Mouse (Mus musculus): ENCODE measurements around the gene Cfap97d1. TPM values are rescaled to one million over a fixed set of nuclear protein-coding genes. Genes with fewer than 3 reads are reported as not detected.
A peak's percentile ranks its signal among the peaks of the same experiment; 100 is the strongest.

The Cfap97d1 gene
- not detected in 2 replicates for polyA plus RNA-seq (2012; rRNA removed)

GRCm38 (mm10) chr11:101984054-101985025 lies at the start of gene Cfap97d1:
Cfap97d1 (plus strand) TSS chr11:101984279.
- Histone ChIP-seq H3K4me1 (ENCODE audit: control insufficient read depth, insufficient read depth, low read length) (peaks cover 13% of the 10 kb centered on the region), H3K4me3 (replicated peaks; ENCODE audit: extremely low read depth, low read depth, low read length) (peak within 1 kb of the TSS; percentile 83)
- peak; percentile 94 for DNase-seq
- under 1% methylated on average over 71 of the region's 71 CpGs for WGBS
- TF ChIP-seq POLR2A (IDR thresholded peaks at IDR 0.05; ENCODE audit: borderline replicate concordance, extremely low read depth, low read depth, low read length) (peak; percentile 91), CTCF (IDR thresholded peaks at IDR 0.05; ENCODE audit: insufficient read depth, low read length) (no peak)

- no peak for DNase-seq
- TF ChIP-seq CTCF (IDR thresholded peaks at IDR 0.05; ENCODE audit: insufficient read depth, low read length) (no peak), POLR2A (IDR thresholded peaks at IDR 0.05; ENCODE audit: borderline replicate concordance, extremely low read depth, low read depth, low read length) (no peak)
- H3K4me3 ChIP-seq (replicated peaks; ENCODE audit: extremely low read depth, low read depth, low read length), result no peak overlapping the region
- H3K4me1 ChIP-seq (ENCODE audit: control insufficient read depth, insufficient read depth, low read length), result no peaks in the 10 kb centered on the region
- WGBS, result 79% methylated on average over 3 of the region's 3 CpGs
Measured at GRCm38 (mm10) chr11:101935743-101936142, 48.3 kb upstream of the Cfap97d1 start.

GRCm38 (mm10) chr11:101936421-101936820 lies 47.7 kb upstream of the Cfap97d1 start:
- Histone ChIP-seq H3K4me3 (replicated peaks; ENCODE audit: extremely low read depth, low read depth, low read length) (no peak overlapping the region), H3K4me1 (ENCODE audit: control insufficient read depth, insufficient read depth, low read length) (no peaks in the 10 kb centered on the region)
- no peak for DNase-seq
- WGBS, result 43% methylated on average over 7 of the region's 7 CpGs
- TF ChIP-seq CTCF (IDR thresholded peaks at IDR 0.05; ENCODE audit: insufficient read depth, low read length), result no peak
- no peak for TF ChIP-seq POLR2A (IDR thresholded peaks at IDR 0.05; ENCODE audit: borderline replicate concordance, extremely low read depth, low read depth, low read length)

- Histone ChIP-seq H3K4me1 (ENCODE audit: control insufficient read depth, insufficient read depth, low read length) (no peaks in the 10 kb centered on the region), H3K4me3 (replicated peaks; ENCODE audit: extremely low read depth, low read depth, low read length) (peak overlapping the region; percentile 39)
- TF ChIP-seq CTCF (IDR thresholded peaks at IDR 0.05; ENCODE audit: insufficient read depth, low read length), result no peak
- TF ChIP-seq POLR2A (IDR thresholded peaks at IDR 0.05; ENCODE audit: borderline replicate concordance, extremely low read depth, low read depth, low read length), result no peak
- WGBS, result 1% methylated on average over 32 of the region's 32 CpGs
- DNase-seq, result peak; percentile 11
Measured at GRCm38 (mm10) chr11:101937108-101937507, 47.0 kb upstream of the Cfap97d1 start.

- no peak for DNase-seq
- no peak overlapping the region for H3K4me3 ChIP-seq (replicated peaks; ENCODE audit: extremely low read depth, low read depth, low read length)
- TF ChIP-seq POLR2A (IDR thresholded peaks at IDR 0.05; ENCODE audit: borderline replicate concordance, extremely low read depth, low read depth, low read length), result no peak
- no peak for TF ChIP-seq CTCF (IDR thresholded peaks at IDR 0.05; ENCODE audit: insufficient read depth, low read length)
- 53% methylated on average over 3 of the region's 3 CpGs for WGBS
- H3K4me1 ChIP-seq (ENCODE audit: control insufficient read depth, insufficient read depth, low read length), result no peaks in the 10 kb centered on the region
Measured at GRCm38 (mm10) chr11:101943055-101943454, 41.0 kb upstream of the Cfap97d1 start.

DNA sequence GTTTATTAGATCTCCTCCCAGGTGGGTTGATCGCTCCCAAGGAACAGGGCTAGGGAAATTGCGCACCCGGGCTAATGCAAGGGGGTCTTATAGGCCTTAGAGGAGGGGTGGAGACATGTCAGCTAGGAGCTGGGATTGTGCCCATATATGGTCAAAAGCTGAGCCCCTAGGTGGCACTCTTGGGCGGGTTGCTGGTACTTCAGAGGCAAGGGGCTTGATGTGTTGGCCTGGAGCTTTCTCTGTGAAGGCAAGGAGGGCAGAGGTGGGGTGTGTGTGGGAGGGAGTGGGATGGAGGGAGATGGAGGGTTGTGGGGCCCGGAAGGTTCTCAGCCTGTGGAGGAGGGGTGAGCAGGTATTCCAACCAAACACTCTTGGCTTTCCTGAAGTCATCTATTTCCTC lies 37.6 kb upstream of the Cfap97d1 start:
- TF ChIP-seq POLR2A (IDR thresholded peaks at IDR 0.05; ENCODE audit: borderline replicate concordance, extremely low read depth, low read depth, low read length) (no peak), CTCF (IDR thresholded peaks at IDR 0.05; ENCODE audit: insufficient read depth, low read length) (no peak)
- no peak for DNase-seq
- no peak overlapping the region for H3K4me3 ChIP-seq (replicated peaks; ENCODE audit: extremely low read depth, low read depth, low read length)
- no peaks in the 10 kb centered on the region for H3K4me1 ChIP-seq (ENCODE audit: control insufficient read depth, insufficient read depth, low read length)
- WGBS, result 49% methylated on average over 5 of the region's 5 CpGs

DNA sequence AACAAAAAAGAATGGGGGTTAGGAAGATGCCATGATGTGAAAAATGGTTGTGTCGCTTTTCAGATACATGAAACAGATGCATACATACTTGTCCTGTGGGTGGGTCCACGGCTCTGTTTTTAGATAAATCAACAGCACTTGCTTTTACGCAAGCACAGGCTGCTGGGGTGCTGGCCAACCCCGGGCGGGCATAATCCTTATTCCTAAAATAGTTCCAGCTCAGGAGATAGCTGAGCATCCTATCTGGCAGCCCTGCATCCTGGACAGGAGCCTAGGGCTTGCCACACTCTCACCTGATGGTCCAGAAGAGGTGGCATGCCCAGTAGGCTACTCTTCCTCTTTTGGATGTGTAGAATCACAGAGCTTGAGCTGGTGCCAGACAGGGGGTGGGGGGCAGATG lies 34.1 kb upstream of the Cfap97d1 start:
- H3K4me3 ChIP-seq (replicated peaks; ENCODE audit: extremely low read depth, low read depth, low read length), result no peak overlapping the region
- TF ChIP-seq CTCF (IDR thresholded peaks at IDR 0.05; ENCODE audit: insufficient read depth, low read length), result no peak
- no peak for TF ChIP-seq POLR2A (IDR thresholded peaks at IDR 0.05; ENCODE audit: borderline replicate concordance, extremely low read depth, low read depth, low read length)
- 70% methylated on average over 5 of the region's 5 CpGs for WGBS
- H3K4me1 ChIP-seq (ENCODE audit: control insufficient read depth, insufficient read depth, low read length), result no peaks in the 10 kb centered on the region; the same call in 1 of the 2 replicates
- DNase-seq, result no peak

- no peak overlapping the region for H3K4me3 ChIP-seq (replicated peaks; ENCODE audit: extremely low read depth, low read depth, low read length)
- WGBS, result 11% methylated on average over 24 of the region's 24 CpGs
Measured at GRCm38 (mm10) chr11:101952541-101953341, 31.3 kb upstream of the Cfap97d1 start.

DNA sequence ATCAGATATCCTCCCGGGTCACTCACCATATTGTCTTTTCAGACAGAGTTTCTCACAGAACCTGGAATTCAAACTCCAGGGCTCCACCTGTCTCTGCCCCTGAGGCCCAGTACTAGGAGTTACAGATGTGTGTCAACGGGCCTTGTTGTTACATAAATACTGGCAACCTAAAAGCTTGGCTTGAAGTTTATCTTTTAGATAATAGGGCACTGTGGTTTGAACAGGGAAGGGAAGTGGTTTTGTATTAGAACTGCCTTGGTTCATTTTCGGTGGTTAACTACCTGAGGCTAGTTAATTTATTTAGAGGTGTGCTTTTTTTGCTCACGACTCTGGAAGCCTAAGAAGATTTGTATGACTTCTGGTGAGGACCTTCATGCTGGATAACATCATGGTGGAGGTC lies 30.6 kb upstream of the Cfap97d1 start:
- TF ChIP-seq POLR2A (IDR thresholded peaks at IDR 0.05; ENCODE audit: borderline replicate concordance, extremely low read depth, low read depth, low read length) (no peak), CTCF (IDR thresholded peaks at IDR 0.05; ENCODE audit: insufficient read depth, low read length) (no peak)
- Histone ChIP-seq H3K4me1 (ENCODE audit: control insufficient read depth, insufficient read depth, low read length) (no peaks in the 10 kb centered on the region; the same call in 1 of the 2 replicates), H3K4me3 (replicated peaks; ENCODE audit: extremely low read depth, low read depth, low read length) (no peak overlapping the region)
- no peak for DNase-seq
- WGBS, result 30% methylated on average over 4 of the region's 4 CpGs

More at GRCm38 (mm10) chr11:101952541-101953341, 31.3 kb upstream of the Cfap97d1 start:
- TF ChIP-seq CTCF (IDR thresholded peaks at IDR 0.05; ENCODE audit: insufficient read depth, low read length) (no peak), POLR2A (IDR thresholded peaks at IDR 0.05; ENCODE audit: borderline replicate concordance, extremely low read depth, low read depth, low read length) (no peak)
- no peak for DNase-seq
- no peaks in the 10 kb centered on the region; the same call in 1 of the 2 replicates for H3K4me1 ChIP-seq (ENCODE audit: control insufficient read depth, insufficient read depth, low read length)

All from lung, adult 2 months (tissue).